Mouse (Mus musculus) lung, adult 18-20 months (tissue): Measurements from ENCODE around the gene Ahdc1.
A peak's percentile ranks its signal among the peaks of the same experiment; 100 is the strongest.

ENCODE experiments used
- DNase-seq, 2 experiments: peaks; one replicate each; pipeline ENCODE4 v3.0.0; 2022; ENCODE audit warnings: mixed read lengths in 2 of 2

Ahdc1 gene

GRCm38 (mm10) chr4:133040241-133040904, 29.3 kb downstream of the Ahdc1 start:
- no peak for DNase-seq

DNA sequence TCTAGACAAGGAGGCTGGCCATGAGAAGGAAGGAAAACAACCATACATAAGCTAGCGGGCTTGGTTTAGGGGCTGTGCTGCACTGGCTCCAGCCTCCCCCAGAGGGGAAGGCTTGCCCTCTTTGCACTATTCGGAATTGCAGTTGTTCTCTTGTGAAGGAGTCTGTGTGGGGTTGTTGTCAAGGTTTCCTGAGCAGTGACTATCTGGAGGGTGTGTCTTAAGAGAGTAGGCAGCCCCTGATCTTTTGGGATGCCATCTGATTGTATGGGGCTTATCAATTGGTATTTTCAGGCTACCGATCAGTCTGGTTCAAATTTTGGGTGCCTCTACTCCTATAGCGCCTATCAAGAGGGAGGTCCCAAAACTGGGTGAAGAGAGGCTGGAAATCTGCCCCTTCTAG, 31.2 kb downstream of the Ahdc1 start:
- no peak for DNase-seq

DNA sequence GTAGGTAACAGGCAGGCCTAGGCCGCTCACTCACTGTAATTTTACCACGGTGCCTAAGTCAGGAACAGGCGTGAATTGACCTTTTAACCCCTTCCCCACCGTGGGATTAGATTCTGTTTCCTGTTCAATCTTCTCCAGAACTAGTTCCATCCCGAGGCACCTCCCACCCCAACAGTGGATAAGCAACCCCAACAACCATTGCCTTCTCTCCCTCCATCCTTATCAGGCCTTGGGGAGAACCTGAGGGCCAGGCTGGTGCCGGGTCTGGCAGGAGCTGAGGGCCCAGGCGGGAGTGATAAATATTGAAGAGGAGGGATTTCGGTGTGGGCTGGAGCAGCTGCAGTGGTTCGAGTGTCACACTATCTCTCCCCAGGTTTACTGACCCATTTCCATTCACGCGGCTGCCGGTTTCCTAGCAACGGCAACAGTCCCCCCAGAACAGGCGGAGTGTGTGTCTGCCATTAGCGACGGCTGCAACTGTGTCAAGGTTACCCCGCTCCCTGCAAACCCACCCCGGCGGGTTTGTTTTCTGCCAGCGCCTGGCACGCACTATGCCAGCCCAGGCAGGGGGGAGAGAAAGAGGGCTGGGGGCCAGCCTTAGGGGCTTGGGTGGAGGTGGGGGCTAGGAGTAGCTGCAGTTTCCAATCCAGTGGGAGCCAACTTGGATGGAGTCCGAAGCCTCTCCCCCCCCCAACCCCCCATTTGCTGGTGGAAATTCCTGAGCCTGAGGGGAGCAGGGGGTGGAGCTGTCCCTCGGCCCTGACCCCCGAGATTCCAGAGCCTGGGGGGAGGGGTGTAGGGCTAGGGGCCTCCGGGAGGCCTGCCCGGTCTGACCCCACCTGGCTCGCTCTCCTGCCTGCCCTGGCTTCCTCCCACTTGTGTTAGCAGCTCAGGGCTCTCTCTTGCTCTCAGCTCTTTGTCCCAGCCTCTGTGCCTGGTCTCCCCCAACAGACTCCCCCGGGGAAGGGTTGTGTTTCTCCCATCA, 31.9 kb downstream of the Ahdc1 start:
- DNase-seq = peak; percentile 34 to 55

DNA sequence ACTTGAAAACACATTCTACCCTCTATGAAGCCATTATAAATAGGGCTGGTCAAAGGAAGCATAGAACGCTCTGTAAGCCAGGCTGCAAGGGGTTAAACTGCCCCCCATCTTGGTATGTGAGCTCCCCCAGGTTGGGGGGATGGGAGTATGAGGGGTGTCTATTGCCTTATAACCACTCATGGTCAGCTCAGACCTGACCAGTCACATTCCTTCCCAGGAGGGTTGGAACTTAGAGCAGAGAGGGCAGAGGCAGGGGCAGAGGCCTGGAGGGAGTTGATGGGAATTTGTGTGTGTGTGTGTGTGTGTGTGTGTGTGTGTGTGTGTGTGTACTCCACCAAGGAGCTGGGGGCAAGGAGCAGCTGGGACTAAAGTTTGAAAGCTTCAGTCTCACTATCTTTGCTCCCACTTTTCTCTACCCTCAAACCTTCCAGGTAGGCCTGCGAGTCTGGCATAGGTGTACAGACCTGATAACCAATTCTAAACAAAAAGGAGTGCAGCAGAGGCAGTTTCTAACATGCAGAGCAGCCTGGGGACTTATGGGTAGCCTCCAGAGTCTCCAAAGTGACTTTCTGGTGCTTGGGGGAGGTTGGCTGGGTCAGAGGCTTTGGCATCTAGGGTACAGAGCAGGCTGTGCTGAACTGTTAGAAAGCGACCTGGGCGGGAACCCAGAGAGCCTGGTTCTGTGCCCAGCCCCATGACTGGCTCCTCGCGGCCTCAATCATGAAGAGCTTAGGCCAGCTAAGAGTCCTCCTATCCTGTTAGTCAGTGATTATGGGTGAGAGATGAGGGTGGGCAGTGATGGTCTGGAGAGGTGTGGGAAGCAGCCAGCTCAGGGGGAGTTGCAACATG, 33.0 kb downstream of the Ahdc1 start:
- DNase-seq = peak; percentile 62 to 66

DNA sequence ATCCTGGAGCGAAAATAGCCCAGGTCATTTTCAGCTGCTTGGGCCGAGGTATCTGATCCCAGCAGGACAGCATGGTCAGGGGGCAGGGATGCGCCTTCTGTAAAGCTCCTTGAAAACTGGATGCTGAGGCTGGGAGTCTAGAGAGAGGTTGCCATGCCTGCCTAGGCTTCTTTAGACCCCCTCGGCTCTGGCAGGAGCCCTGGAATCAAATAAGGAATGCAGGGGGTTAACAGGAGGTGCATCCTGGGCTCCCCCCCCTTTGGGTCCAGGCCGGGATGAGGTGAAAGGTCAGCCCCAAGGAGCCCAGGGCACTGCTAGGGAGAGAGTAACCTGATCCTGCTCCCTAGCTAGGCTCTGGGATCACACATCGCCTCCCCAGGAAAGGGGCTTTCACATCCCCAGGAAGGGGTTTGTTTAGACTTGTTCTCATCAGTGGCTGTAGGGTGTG, 33.6 kb downstream of the Ahdc1 start:
- DNase-seq = no peak

DNA sequence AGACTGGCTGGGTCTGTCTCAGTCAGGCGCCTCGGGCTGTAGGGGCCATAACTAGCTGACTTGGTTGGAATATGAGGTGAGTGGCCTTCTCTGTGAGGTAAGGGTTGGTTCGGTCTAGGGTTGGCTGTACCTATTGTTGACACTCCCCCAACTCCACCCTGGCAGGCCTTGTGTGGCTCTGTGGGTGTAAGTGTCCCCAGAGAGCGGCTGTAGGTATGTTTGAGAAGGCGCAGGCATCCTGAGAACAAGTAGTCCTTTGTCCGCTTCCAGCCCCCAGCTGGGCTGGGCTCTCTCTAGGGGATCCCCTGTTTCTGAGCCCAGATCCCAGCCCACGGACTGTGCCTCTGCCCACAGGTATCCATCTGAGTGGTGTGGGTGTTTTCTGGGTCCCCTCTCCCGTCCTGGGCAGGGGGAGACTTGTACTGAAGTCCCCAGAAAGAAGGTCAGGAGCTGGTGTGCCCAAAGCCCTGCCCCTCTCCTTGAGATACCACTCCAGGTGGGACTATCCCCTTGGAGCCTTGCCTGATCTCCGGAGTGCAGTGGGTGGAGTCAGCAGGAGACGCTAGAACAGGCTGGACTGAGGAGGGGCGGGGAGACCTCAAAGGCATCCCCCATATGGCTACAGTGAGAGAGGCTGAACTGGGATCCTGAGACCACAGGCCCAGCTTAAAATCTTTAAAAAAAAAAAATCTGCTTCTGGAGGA, 34.9 kb downstream of the Ahdc1 start:
- DNase-seq = peak; percentile 82 to 88

DNA sequence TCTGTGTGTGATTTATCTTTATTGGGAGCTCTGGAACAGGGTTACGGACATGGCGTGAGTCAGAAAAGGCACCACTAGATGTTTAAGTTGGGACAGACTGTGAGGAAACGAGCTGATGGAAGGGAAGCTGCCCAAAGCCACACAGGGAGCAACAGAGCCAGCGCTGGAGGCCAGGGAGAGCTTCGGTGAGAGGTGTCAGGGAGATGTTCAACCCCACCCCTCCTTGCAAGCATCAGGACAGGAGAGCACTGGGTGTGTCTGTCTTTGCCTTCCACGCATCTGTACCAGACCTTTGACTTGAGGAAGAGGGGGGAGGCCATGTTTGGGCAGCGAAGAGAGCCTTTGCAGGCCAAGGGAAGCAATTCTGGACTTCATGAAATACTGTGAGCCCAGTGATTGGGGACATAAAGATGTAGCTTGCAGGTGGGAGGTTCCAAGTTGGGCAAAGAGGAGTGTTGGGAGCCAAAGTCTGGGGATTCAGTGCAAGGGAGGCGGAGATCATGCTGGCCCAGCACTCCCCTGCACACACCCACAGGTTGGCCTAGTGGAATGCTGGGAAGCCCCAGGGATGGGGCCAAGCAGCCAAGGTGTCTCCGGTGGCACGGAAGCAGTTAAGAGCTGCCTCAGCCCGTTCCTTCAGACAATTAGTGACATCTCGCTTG, 35.8 kb downstream of the Ahdc1 start:
- DNase-seq = no peak

DNA sequence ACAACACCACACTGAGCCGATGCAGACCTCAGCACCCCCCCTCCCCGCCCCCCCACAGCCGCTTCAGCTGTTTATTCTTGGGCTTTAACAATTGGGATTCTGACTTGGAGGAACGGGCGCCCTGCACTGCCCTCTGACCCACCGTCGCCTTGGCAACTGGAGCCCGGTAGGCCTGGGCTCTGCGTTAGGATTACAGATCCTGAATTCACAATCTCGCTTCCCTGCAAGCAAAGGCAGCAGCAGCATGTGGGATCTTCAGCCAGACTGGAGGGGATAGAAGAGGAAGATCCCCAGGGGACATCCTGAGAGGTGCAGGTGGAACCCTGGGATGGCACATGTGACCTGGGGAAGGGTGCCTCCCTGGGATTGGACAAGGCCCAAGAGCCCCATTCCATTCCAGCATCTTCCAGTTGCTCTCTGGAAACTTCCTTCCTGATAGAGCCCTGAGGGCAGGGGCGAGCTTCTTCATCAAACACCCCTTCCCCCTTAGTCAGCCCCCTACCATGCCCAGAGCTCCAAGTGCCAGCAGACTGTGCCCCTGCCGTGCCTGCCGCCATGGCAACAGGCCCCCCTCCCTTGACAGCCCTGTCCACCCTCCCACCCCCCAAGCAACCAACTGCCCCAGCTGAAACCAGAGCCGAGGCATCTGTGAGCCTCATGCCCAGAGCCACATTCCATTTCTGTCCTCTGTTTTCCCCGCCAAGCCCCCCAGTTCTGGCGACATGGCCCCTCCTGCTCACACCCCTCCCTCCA, 36.5 kb downstream of the Ahdc1 start:
- no peak for DNase-seq

DNA sequence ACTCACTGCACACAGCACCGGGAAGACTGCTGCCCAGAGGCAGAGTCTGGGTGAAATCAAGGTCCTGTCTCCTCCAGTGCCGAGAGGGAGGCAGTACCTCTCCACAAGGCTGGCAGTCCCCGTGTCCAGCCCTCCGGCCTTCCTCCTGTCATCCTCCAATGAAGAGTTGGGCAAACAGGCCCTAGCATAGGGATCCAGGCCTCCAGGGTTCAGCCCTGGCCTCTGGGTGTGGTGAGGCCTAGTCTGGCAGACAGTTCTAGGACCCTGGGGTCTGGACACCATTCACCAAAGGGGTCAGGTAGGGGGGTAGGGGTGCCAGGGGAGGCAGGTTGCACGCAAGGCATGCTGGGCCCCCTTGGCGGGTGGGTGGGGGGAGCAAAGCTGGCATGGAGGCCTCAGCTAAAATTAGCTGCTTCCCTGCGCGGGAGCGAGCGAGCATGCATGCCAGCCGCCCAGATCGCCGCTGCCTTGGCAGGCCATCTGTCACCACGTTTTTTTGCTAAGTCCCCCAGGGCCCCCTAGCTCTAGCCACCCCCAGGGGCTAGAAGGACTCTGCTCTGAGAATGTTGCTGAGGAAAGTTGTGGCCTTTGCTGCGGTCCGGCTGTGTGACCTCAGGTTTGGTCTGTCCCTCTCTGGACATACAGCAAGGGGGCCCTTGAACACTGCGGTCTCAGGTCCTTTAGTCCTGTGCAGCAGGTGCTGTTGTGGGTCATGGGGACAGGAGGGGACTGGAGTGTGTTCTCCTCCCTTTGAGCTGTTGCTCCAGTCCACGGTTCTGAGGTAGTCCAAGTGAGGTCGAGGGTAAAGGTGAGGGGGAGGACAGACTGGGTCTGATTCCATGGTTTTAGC, 38.2 kb downstream of the Ahdc1 start:
- no peak for DNase-seq

DNA sequence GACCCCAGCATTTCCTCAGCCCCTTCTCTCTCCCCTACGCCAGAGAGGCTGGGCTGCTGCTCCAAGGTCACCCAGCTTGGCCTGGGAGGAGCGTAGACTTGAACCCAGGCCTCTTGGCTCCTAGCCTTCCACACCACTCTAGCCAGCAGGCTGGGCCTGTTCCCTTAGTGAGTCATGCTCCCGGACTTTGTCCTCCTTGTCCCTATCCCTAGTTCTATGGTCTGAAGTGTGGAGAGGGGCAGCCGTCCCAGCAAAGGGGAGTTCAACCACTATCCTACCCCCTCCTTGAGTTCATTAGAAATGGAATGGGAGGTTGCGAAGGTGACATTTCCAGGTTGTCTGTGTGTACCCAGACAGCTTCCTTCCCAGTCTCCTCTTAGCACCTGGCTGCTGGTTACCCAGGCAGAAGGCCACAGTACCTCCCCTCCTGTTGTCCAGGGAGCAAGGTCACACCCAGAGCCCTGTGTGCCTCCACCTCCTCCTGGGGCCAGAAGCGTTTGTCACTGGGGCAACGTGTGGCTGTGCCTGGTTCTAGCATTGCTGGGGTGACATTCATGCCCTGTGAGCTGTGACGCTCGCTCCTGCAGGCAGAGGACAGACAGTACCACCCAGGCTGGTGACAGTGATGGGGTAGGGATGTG, 39.3 kb downstream of the Ahdc1 start:
- no peak for DNase-seq

GRCm38 (mm10) chr4:133050837-133051549, 39.9 kb downstream of the Ahdc1 start:
- no peak for DNase-seq

DNA sequence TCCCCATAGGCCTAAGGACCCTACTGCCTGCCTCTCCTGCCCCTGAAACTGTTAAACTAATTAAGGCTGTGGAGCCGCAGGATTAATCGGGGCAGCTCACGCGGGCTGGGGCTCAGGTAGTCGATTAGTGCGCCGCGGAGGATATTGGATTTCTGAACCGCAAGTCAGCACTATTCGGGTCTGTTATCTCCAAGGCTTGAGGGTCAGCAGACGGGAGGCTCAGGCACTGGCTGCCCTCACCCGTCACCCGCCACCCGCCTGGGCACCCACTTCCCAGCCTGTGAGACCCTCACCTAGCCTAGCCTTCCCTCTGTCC, 40.4 kb downstream of the Ahdc1 start:
- no peak for DNase-seq

- DNase-seq = no peak
Observed at GRCm38 (mm10) chr4:133052029-133052745, 41.1 kb downstream of the Ahdc1 start.

DNA sequence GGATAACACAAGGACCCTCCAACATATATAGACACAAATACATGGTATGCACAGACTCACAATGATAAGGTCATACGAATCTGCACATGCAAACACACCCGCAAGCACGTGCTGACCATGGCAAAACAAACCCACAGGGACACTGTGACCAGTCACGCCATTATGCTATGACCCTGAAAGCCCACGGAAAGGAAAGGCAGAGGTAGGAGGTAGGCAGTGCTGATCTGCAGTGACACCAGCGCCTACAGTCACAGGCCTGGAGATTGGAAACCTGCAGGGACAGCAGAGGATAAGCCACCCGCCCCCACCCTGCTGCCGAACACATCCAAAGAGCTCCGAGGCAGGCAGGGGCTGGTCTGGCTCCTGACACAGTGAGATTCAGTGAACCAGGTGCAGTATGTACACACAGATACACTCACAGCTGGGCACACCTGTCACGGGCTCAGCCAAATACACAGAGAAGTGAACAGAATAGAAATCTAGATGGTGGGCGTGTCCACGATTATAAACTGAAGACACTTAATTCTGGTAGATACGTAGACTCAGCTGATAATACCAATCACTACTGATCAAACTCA, 42.0 kb downstream of the Ahdc1 start:
- no peak for DNase-seq

GRCm38 (mm10) chr4:133054530-133054929, 43.5 kb downstream of the Ahdc1 start:
- no peak for DNase-seq

GRCm38 (mm10) chr4:133055163-133055951, 44.3 kb downstream of the Ahdc1 start:
- no peak for DNase-seq
